Mouse (Mus musculus) G1E (cell line): ENCODE data around the gene Akna.

ENCODE experiments used
- CTCF ChIP-seq: IDR thresholded peaks from 2 replicates; pipeline ENCODE4 v1.5.1; 2012; ENCODE audit warnings: low read depth, low read length, inconsistent platforms, mixed read lengths
- GATA1 ChIP-seq: IDR thresholded peaks from 2 replicates; pipeline ENCODE4 v1.6.1; 2012; ENCODE audit warnings: borderline replicate concordance, low read length, inconsistent platforms, mixed read lengths
- GATA2 ChIP-seq: IDR thresholded peaks from 2 replicates; pipeline ENCODE4 v1.6.1; 2012; ENCODE audit warnings: low read depth, low read length, inconsistent platforms, borderline replicate concordance
- POLR2AphosphoS5 ChIP-seq: IDR thresholded peaks from 2 replicates; pipeline ENCODE4 v1.6.1; 2012; ENCODE audit warnings: low read depth, low read length, inconsistent platforms; ENCODE audit not compliant: insufficient replicate concordance
- TAL1 ChIP-seq: conservative IDR thresholded peaks from 2 replicates; pipeline ENCODE4 v1.6.1; 2012; ENCODE audit warnings: low read depth, low read length, inconsistent platforms, mixed read lengths

- TF ChIP-seq TAL1 (no peak), GATA1 (no peak), CTCF (no peak), POLR2AphosphoS5 (no peak), GATA2 (no peak)
Observed at GRCm38 (mm10) chr4:63444362-63445066, 41.4 kb upstream of the Akna start.
